Mouse (Mus musculus): ENCODE results near the gene Gm21962.

GRCm38 (mm10) chr3:137625054-137625453, 46.3 kb upstream of the Gm21962 start:
- TF ChIP-seq CTCF (conservative IDR thresholded peaks at IDR 0.05; ENCODE audit: low read length) (no peak), POU5F1 (IDR thresholded peaks at IDR 0.05; ENCODE audit: borderline replicate concordance, low read length) (no peak), NANOG (IDR thresholded peaks at IDR 0.05; ENCODE audit: borderline replicate concordance, low read length) (no peak)

All from E14TG2a.4 (cell line).